Mouse (Mus musculus): Measurements from ENCODE around the gene Dip2b. TPM values are rescaled to one million over a fixed set of nuclear protein-coding genes. Genes with fewer than 3 reads are reported as not detected.

The Dip2b gene
- polyA plus RNA-seq, 1 experiment from 2014 or later: 32.6 TPM

DNA sequence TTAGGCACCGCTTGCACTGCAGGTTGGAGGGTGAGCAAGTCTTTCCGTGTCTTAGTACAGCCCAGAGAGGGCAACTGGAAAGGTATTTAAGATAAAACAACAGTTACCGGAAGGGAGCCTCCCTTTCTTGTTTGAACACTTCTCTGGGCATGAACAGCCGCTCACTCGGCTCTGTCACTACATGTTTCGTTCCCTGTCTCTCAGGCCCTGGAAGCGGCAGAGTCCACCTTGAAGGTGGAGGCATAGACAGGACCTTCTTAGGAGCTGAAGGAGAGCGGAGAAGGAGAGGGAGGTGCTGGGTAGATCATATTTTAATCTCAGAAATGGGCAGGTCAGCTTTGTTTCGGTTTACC is 3.6 kb downstream of the Dip2b start:
- H3K4me1 ChIP-seq (ENCODE audit: control insufficient read depth, insufficient read depth, low read length): peaks cover 28% of the 10 kb centered on the region

DNA sequence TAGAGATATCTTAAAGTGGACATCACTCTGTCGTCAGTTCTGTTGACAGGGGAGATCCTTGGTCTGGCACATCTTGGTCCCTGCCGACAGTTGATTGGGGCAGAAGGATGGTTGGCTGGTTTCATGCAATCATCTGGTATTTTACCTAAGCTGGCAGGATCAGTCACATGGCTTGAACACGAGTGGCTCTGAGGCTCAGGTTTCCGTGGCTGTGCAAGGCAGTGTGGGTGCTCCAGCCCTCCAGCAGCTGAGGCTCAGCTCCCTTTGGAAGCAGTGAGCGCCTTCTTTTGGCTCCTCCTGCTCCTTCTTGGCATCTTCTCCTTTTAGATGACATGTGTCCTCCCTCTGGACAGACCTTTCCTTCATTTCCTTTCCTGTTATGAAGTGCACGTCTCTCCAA is 7.1 kb downstream of the Dip2b start:
- no peaks in the 10 kb centered on the region for H3K36me3 ChIP-seq (ENCODE audit: control insufficient read depth, insufficient read depth, low read length)
- ATAC-seq (ENCODE audit: low read depth): no peak
- H3K27ac ChIP-seq (ENCODE audit: low read depth, low read length): no peak overlapping the region
- peaks cover 23% of the 10 kb centered on the region for H3K4me1 ChIP-seq (ENCODE audit: control insufficient read depth, insufficient read depth, low read length)
- WGBS: 68% methylated on average over 6 of the region's 6 CpGs
- no peak overlapping the region for H3K9ac ChIP-seq (replicated peaks; ENCODE audit: low read depth, low read length)
- no peak overlapping the region for H3K4me3 ChIP-seq (ENCODE audit: low read depth, low read length)
- H3K4me2 ChIP-seq (ENCODE audit: low read depth, low read length): no peak overlapping the region
- no peaks in the 10 kb centered on the region for H3K27me3 ChIP-seq (ENCODE audit: control insufficient read depth, insufficient read depth, low read length)
- no peaks in the 10 kb centered on the region for H3K9me3 ChIP-seq (ENCODE audit: control insufficient read depth, low read length)

More for the DNA sequence above, 3.6 kb downstream of the Dip2b start:
- 78% methylated on average over 9 of the region's 9 CpGs for WGBS
- no peak for ATAC-seq (ENCODE audit: low read depth)
- H3K27ac ChIP-seq (ENCODE audit: low read depth, low read length): no peak overlapping the region
- H3K27me3 ChIP-seq (ENCODE audit: control insufficient read depth, insufficient read depth, low read length): no peaks in the 10 kb centered on the region
- H3K9me3 ChIP-seq (ENCODE audit: control insufficient read depth, low read length): no peaks in the 10 kb centered on the region
- peak overlapping the region; percentile 51 for H3K4me2 ChIP-seq (ENCODE audit: low read depth, low read length)
- H3K36me3 ChIP-seq (ENCODE audit: control insufficient read depth, insufficient read depth, low read length): no peaks in the 10 kb centered on the region
- no peak overlapping the region for H3K9ac ChIP-seq (replicated peaks; ENCODE audit: low read depth, low read length)
- no peak overlapping the region for H3K4me3 ChIP-seq (ENCODE audit: low read depth, low read length)

DNA sequence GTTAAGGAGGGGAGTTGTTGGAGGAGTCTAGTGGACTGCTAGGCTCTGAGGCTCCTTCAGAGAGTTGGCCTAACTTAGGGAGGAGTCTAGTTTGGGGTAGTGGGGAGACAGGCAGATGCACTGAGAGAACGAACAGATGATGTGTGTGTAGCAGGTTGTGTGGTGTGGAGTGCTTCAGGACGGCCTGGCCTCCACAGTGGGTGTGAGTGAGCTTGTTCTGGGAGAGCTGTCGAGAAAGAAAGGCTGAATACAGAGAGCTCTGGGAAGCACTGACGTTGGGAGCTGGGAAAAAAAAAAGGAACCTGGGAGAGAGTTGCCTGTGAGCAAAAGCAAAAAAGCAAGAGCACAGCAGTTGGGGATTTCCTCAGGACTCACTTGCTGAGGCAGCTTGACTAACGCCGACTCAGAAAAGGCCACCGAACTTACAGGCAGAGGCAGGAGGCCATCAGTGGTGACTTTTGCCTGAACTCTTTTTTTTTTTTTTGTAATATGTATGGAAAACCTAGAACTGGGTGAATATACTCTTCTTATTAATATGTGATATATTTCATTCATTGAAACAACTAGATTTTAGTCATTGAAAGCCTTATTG is 11.1 kb downstream of the Dip2b start:
- Histone ChIP-seq H3K9ac (replicated peaks; ENCODE audit: low read depth, low read length) (no peak overlapping the region), H3K27me3 (ENCODE audit: control insufficient read depth, insufficient read depth, low read length) (no peaks in the 10 kb centered on the region), H3K36me3 (ENCODE audit: control insufficient read depth, insufficient read depth, low read length) (no peaks in the 10 kb centered on the region), H3K27ac (ENCODE audit: low read depth, low read length) (no peak overlapping the region), H3K9me3 (ENCODE audit: control insufficient read depth, low read length) (no peaks in the 10 kb centered on the region), H3K4me1 (ENCODE audit: control insufficient read depth, insufficient read depth, low read length) (peaks cover 16% of the 10 kb centered on the region), H3K4me3 (ENCODE audit: low read depth, low read length) (no peak overlapping the region), H3K4me2 (ENCODE audit: low read depth, low read length) (no peak overlapping the region)
- ATAC-seq (ENCODE audit: low read depth): no peak
- WGBS: 84% methylated on average over 7 of the region's 7 CpGs

DNA sequence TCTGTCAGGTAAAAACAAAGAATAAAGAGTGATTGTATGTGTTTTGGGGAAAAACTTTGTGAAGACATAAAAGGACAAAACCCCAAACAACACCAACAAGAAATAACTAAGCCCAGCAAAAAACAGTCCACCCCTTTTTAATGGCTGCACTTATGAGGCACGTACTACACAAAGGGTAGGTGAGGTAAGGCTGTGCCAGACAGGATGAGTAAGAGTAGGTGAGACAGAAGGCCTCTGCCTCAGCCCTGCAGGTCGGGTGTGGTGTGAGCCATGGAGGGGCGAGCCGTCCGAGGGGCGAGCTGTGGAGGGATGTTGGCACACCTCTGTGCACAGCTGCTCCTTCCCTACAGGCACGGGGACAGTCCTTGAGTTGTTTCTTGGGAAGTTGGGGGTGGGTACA is 12.5 kb downstream of the Dip2b start:
- Histone ChIP-seq H3K4me1 (ENCODE audit: control insufficient read depth, insufficient read depth, low read length) (peaks cover 15% of the 10 kb centered on the region), H3K36me3 (ENCODE audit: control insufficient read depth, insufficient read depth, low read length) (no peaks in the 10 kb centered on the region), H3K4me2 (ENCODE audit: low read depth, low read length) (no peak overlapping the region), H3K9me3 (ENCODE audit: control insufficient read depth, low read length) (no peaks in the 10 kb centered on the region), H3K4me3 (ENCODE audit: low read depth, low read length) (no peak overlapping the region), H3K27ac (ENCODE audit: low read depth, low read length) (no peak overlapping the region), H3K9ac (replicated peaks; ENCODE audit: low read depth, low read length) (no peak overlapping the region), H3K27me3 (ENCODE audit: control insufficient read depth, insufficient read depth, low read length) (no peaks in the 10 kb centered on the region)
- 85% methylated on average over 7 of the region's 7 CpGs for WGBS
- ATAC-seq (ENCODE audit: low read depth): no peak

DNA sequence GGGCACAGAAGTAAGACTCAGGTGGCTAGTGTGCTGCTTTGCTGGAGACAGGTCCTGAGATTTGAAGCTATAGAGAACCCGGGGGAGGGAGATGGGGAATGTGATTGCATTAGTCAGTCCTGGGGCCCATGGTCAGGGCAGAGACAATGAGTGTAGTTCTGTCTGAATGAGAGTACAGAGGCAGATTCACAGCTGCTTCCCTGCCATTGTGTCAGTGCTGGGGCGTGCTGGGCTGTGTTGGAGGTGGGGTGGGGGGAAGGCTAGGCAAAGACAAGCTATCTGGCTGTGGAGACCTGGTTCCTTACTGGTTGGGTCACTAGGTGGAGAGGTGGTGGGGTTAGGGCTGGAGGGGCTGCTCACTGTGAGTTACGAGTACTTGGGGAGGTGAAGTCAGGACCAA is 14.3 kb downstream of the Dip2b start:
- Histone ChIP-seq H3K9ac (replicated peaks; ENCODE audit: low read depth, low read length) (0 out of 2 replicates have a peak overlapping the region, but pooled peaks have one; percentile 25), H3K4me1 (ENCODE audit: control insufficient read depth, insufficient read depth, low read length) (peaks cover 12% of the 10 kb centered on the region), H3K36me3 (ENCODE audit: control insufficient read depth, insufficient read depth, low read length) (no peaks in the 10 kb centered on the region), H3K27me3 (ENCODE audit: control insufficient read depth, insufficient read depth, low read length) (no peaks in the 10 kb centered on the region), H3K27ac (ENCODE audit: low read depth, low read length) (peak overlapping the region; percentile 44; the same call in 1 of the 2 replicates), H3K9me3 (ENCODE audit: control insufficient read depth, low read length) (no peaks in the 10 kb centered on the region), H3K4me3 (ENCODE audit: low read depth, low read length) (no peak overlapping the region), H3K4me2 (ENCODE audit: low read depth, low read length) (peak overlapping the region; percentile 23)
- 8% methylated on average over 3 of the region's 3 CpGs for WGBS
- ATAC-seq (ENCODE audit: low read depth): no peak

DNA sequence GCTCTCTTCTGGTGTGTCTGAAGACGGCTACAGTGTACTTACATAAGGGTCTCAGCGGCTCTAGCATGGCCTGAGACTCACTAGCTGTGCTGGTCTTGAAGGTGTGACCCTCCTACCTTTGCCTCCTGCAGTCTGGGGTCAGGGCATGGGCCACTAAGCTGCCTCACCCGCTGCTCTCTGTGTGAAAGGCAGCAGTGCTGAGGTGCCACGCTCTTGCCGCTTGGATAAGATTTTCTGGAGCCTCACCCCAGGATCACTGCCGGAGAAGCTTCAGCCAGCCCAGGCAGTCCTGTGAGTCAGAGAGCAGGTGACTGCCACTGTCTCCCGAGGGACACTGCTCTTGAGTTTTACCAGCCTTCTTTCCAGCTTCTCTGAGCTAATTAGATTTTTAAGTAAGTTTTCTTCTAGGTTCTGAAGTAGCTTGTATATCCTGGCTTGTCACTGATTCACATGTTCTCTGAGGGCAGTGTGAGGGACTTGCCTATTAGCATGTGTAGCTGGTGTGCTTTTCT is 18.0 kb downstream of the Dip2b start:
- H3K27me3 ChIP-seq (ENCODE audit: control insufficient read depth, insufficient read depth, low read length): no peaks in the 10 kb centered on the region
- no peak overlapping the region for H3K4me3 ChIP-seq (ENCODE audit: low read depth, low read length)
- WGBS: 94% methylated on average over 7 of the region's 7 CpGs
- H3K9ac ChIP-seq (replicated peaks; ENCODE audit: low read depth, low read length): no peak overlapping the region
- no peak overlapping the region for H3K4me2 ChIP-seq (ENCODE audit: low read depth, low read length)
- no peak for ATAC-seq (ENCODE audit: low read depth)
- H3K4me1 ChIP-seq (ENCODE audit: control insufficient read depth, insufficient read depth, low read length): peaks cover 16% of the 10 kb centered on the region
- H3K9me3 ChIP-seq (ENCODE audit: control insufficient read depth, low read length): no peaks in the 10 kb centered on the region
- H3K36me3 ChIP-seq (ENCODE audit: control insufficient read depth, insufficient read depth, low read length): no peaks in the 10 kb centered on the region
- H3K27ac ChIP-seq (ENCODE audit: low read depth, low read length): no peak overlapping the region

DNA sequence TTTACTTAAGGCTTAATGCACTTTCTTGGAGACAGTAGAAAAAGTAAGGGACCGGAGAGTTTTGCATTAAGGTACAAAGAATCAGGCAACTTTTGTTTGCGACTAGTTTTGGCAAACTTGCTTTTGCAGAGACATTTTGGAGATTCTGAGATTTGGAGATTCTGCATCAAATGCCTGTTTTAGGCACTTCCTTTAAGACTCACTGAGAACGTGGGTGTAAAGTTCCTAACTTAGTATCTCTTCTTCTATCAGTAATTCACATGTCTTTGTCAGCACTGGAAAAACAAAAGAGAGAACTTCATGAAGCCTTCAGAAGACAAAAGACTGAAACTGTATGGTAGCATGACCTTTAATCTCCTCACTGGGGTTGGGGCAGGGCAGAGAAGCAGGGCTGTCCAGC is 19.2 kb downstream of the Dip2b start:
- WGBS: 75% methylated on average over 3 of the region's 3 CpGs
- ATAC-seq (ENCODE audit: low read depth): no peak
- Histone ChIP-seq H3K4me1 (ENCODE audit: control insufficient read depth, insufficient read depth, low read length) (peaks cover 10% of the 10 kb centered on the region), H3K9me3 (ENCODE audit: control insufficient read depth, low read length) (no peaks in the 10 kb centered on the region), H3K27me3 (ENCODE audit: control insufficient read depth, insufficient read depth, low read length) (no peaks in the 10 kb centered on the region), H3K36me3 (ENCODE audit: control insufficient read depth, insufficient read depth, low read length) (no peaks in the 10 kb centered on the region), H3K27ac (ENCODE audit: low read depth, low read length) (no peak overlapping the region), H3K4me3 (ENCODE audit: low read depth, low read length) (no peak overlapping the region), H3K9ac (replicated peaks; ENCODE audit: low read depth, low read length) (no peak overlapping the region), H3K4me2 (ENCODE audit: low read depth, low read length) (no peak overlapping the region)

DNA sequence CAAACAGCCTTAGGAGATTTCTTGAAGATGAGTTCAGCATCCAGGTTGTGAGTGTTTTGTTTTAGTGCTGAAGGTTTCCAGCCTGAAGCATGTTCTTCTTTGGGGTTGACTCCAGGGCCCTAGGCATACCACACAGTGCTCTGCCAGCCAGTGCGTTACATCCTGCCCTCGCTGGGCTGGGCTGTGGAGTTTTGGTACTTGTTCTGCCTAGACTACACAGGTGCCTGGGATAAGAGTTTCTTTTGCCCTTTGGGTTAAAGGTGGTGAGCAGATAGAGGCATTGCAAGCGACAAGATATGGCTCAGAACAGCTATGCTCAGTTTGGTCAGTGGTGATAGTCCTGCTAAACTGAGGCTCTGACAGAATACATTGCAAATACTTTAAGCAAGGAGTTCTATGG is 19.7 kb downstream of the Dip2b start:
- H3K27ac ChIP-seq (ENCODE audit: low read depth, low read length): no peak overlapping the region
- H3K27me3 ChIP-seq (ENCODE audit: control insufficient read depth, insufficient read depth, low read length): no peaks in the 10 kb centered on the region
- H3K36me3 ChIP-seq (ENCODE audit: control insufficient read depth, insufficient read depth, low read length): no peaks in the 10 kb centered on the region
- no peaks in the 10 kb centered on the region for H3K9me3 ChIP-seq (ENCODE audit: control insufficient read depth, low read length)
- ATAC-seq (ENCODE audit: low read depth): no peak
- H3K4me3 ChIP-seq (ENCODE audit: low read depth, low read length): no peak overlapping the region
- H3K4me2 ChIP-seq (ENCODE audit: low read depth, low read length): no peak overlapping the region
- 89% methylated on average over 3 of the region's 3 CpGs for WGBS
- H3K9ac ChIP-seq (replicated peaks; ENCODE audit: low read depth, low read length): no peak overlapping the region
- H3K4me1 ChIP-seq (ENCODE audit: control insufficient read depth, insufficient read depth, low read length): peaks cover 7% of the 10 kb centered on the region; the same call in 1 of the 2 replicates

DNA sequence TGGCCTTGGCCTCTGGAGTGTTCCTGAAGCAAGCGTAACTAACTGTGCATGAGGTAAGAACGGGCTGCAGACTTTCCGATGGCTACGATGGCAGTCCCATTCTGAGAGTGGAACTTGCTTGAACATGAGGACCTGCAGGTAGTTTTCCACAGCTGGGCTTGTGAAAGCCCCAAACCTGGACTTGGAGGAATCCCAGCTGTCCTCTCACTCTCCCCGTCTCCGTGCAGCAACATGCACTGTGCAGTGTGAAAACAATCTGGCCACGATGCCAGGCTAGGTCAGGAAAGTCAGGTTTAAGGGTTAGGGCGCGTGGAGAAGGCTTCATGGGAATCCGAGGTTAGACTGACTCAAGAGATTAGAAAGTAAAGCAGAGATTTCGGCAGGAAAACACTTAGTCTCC is 20.4 kb downstream of the Dip2b start:
- Histone ChIP-seq H3K27me3 (ENCODE audit: control insufficient read depth, insufficient read depth, low read length) (no peaks in the 10 kb centered on the region), H3K9me3 (ENCODE audit: control insufficient read depth, low read length) (no peaks in the 10 kb centered on the region), H3K4me1 (ENCODE audit: control insufficient read depth, insufficient read depth, low read length) (peaks cover 4% of the 10 kb centered on the region; the same call in 1 of the 2 replicates), H3K36me3 (ENCODE audit: control insufficient read depth, insufficient read depth, low read length) (no peaks in the 10 kb centered on the region), H3K9ac (replicated peaks; ENCODE audit: low read depth, low read length) (no peak overlapping the region), H3K4me3 (ENCODE audit: low read depth, low read length) (no peak overlapping the region), H3K27ac (ENCODE audit: low read depth, low read length) (no peak overlapping the region), H3K4me2 (ENCODE audit: low read depth, low read length) (no peak overlapping the region)
- 78% methylated on average over 11 of the region's 11 CpGs for WGBS
- ATAC-seq (ENCODE audit: low read depth): no peak

Measured in neural tube, embryonic 14.5 days (tissue).